Mouse (Mus musculus) mouse embryonic stem cell (cell line): ENCODE measurements around the gene Edem1.

ENCODE experiments used
- in situ Hi-C, 2 experiments: fragments of 300-500 bp; cut with MboI; formaldehyde crosslinking; loops; 1 replicate in 1 of 2; 3 replicates in 1 of 2; pipeline ENCODE4 v1.14.3; 2019 to 2020; ENCODE audit warnings: low sequenced_read_pairs in 2 of 2, low pct_unique_long_range_greater_than_20kb in 1 of 2, mixed read lengths in 1 of 2; ENCODE audit not compliant: unreplicated experiment in 1 of 2

The Edem1 gene

DNA sequence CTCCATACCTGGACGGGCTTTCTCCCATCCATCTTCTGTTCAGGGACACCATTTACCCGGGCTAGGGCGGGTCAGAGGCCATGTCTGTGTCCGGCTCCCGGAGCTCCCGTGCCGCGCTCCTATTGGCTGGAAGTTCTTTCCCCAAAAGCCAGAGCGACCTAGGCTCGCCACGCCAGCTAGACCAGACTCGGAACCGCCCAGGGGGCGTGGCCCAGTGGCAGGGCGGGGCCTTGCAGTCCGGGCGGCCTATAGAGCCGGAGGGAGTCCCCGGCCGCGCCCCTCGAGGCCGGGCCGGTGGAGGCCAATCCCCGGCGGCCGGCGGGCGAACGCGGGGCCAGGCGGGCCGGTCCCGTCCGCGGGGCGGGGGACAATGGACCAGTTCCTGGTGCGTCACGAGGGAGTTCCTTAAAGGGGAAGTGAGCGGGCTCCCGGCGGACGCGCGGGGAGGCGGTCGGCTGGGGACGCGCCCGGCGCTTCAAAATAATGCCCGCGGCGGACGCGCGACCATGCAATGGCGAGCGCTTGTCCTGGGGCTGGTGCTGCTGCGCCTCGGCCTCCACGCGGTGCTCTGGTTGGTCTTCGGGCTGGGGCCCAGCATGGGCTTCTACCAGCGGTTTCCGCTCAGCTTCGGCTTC is at the start of gene Edem1:
Gene Edem1, plus strand, starts transcription at position 408 of the 635 bp plus-strand sequence.
- in situ Hi-C loops, result no loop called here

DNA sequence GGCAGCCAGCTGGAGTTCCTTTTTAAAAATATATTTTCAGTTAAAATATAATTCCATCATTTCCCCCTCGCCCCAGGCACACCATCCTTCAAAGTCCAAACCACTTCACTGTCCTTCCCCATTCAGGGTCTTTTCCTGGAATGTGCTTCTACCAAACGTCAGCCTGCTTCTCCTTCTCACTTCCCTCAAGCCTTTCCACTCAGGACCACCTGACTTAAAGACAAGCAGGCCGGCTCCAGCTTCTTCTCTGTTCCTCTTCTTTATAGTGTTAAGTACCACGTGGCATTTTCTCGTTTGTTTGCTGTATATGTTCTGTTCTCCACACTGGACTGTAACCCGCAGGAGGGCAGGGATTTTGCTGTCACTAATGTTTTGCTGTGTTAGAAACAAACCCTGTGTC is 46.6 kb upstream of the Edem1 start:
- in situ Hi-C loops, result no loop called here

DNA sequence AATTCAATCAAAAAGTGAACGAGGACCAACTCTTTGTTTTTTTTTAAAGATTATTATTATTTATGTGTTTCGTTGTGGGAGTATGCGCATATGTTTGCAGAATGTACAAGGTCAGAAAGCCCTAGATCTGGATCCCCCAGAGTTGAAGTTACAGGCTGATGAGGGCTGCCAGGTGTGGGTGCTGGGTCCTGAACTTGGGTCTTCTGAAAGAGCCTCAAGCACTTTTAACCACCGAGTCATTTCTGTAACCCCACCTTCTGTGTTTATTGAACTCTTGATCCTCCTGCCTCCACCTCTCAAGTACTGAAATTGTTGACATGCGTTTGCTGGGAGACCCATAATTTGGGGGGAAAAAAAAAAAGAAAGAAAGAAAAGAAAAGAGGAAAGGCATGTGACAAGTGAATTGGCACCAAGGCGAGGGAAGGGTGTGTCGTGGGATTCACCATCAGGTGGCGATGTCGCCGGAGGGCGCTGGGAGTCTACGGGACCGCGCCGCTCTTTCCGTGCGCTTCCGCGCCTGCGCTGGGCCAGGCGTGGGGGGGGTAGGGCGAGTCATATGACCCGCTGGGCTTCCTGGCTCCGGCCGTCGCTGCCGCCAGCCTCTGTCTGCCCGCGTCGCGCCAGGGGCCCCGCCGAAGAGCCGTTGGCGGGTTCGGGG is 45.8 kb upstream of the Edem1 start, which contains the start of gene Arl8b:
Gene Arl8b, plus strand, starts transcription at position 574 of the 658 bp plus-strand sequence.
- in situ Hi-C loops, result no loop called here

DNA sequence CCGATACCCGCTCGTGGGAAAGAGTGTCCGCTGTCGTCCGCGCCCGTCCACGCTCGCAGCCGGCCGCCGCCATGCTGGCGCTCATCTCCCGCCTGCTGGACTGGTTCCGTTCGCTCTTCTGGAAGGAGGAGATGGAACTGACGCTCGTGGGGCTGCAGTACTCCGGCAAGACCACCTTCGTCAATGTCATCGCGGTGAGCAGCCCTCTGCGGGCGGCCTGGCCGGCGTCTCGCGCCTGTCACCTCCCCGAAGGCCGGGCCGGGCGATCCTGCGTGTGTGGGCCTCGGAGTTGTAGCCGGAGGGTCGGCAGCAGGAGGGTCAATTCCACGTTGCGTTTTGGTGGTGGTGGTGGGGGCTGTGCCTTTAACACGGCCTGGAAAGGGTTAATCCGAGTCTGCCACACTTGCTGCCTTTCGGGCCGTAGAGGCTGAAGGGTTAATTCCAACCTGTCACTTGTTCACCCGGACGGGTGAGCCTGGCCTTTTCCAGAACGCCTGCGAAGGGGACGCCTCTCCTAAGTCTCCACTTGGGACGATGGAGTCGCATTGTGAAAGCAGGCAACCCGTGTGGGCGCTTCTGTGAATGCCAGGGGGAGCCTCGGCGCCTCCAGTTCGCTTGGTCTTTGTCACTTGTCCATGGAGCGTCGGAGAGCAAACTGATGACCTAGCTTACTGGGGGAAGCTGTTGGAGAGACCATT is 45.1 kb upstream of the Edem1 start:
- in situ Hi-C loops, result no loop called here

DNA sequence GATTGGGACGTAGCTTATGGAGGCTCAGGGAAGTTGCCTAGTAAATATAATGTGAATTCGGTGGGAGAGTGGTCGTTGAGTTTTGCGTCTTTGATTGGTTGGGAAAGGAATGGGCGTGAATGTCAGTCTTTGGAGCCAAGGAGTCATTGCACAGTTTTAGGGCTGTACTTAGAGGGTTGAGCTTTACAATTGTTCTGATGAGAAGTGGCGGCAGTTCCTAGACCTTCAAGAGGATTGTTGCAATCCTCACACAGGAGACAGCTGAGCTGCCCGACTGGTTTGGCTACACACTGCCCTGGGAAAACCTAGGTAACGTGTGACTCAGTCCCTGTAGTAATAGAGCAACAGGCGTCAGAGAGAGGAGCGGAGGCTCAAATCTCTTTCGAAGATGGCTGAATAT is 44.4 kb upstream of the Edem1 start:
- in situ Hi-C loops, result no loop called here

DNA sequence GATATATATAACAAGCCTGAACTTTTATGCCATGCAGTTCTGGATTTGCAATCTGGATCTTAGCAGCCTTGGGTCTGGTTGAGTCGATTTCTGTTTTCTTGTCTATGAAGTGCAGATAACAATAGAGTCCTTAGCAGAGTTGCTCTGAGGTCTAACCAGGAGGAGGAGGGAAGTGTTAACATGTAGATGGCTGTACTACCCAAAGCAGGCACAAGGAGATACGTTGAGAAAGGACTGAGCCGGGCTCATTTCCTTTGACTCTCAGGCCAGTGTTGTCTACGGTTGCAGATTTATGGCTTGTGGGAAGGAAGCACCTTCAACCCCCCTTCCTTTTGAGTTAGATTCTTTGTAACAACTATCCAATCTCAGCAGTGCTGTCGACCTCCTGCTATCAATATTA is 43.6 kb upstream of the Edem1 start:
- in situ Hi-C loops, result no loop called here

DNA sequence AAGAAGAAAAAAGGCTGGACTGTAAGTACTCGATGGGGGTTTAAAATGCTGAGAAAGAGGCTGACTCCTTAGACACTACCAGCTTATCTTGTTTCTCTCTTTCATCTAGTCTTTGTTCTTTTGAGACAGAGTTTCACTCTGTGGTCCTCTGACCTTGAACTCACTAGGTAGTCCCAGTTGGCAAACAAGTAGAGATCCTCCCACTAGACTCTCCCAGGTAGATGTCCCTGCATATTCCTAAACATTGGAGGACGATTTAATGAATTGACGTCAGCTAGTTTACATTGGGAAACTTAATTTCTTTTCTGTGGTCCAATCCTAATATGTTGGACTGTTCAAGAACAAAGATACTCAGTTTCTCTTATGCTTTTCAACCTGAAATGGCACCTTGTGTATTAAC is 42.9 kb upstream of the Edem1 start:
- in situ Hi-C loops, result no loop called here

DNA sequence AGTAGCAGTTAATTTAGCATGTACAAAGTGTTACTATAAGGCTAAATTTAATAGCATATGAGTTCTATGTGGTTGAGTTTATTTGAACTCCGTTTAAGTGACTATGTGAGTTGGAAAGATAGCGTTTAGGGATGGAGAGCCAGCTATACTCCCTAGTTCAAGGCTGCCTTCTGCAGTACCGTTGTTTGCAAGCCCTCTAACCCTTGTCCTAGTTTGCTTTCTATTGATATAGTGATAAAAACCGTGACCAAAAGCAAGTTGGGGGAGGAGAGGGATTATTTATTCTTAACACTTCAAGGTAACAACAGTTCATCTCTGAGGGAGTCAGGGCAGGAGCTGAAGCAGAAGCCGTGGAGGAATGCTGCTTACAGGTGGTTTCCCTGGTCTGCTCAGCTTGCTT is 36.9 kb upstream of the Edem1 start:
- in situ Hi-C loops, result no loop called here

DNA sequence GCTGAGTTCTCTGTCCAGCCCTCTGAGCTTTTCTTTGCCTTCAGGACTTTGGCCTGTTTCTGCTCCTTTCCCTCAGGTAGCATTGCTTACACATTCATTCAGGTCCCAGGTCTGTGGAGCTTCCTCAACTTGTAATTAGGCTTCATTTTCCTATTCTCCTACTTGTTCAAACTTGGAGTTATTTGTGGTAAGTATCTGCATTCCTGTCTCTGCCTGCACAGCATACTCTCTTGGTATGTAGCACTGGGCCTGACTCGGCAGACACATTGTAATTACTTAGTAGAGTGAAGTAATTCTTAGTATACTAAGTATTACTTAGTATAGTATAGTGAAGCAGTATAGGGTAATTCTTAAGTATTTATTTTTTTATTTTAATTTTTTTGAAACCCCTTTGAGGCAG is 32.5 kb upstream of the Edem1 start:
- in situ Hi-C loops, result no loop called here

DNA sequence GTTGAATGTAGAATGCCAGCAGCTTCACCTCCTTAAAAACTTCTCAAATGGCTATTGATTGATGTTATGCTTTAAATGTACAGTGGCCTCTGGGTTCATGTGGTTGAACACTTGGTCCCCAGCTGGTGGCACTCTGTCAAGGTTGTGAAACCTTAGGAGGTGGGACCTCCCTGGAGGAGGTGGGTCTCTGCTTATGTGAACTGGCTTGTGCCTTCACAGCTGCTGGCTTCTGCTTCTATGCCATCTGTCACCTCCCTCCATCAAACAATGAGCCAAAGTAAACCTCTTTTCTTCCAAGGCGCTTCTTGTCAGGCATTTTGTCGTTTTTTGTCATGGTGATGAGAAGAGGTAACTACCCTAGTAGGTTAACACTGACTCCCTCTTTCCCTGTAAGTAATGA is 31.7 kb upstream of the Edem1 start:
- in situ Hi-C loops, result no loop called here

DNA sequence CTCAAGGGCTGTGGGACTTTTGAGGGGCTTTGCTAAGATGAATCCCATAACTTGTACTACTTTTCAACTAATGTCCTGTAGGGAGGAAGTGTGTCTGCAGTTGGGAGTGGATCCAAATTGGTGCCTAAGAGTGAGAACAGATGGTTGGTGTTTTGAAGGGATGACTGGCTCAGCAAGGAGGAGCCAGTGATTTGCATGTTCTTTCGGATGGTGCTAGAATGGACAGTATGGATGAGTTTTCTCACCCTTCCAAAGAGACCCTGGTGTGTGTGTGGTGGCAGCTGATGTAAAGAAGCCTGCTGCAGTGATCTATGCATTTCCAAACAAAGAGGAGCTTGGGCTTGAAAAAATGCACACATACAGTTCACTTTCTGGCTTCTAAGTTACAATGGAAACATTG is 23.2 kb upstream of the Edem1 start:
- in situ Hi-C loops, result no loop called here

DNA sequence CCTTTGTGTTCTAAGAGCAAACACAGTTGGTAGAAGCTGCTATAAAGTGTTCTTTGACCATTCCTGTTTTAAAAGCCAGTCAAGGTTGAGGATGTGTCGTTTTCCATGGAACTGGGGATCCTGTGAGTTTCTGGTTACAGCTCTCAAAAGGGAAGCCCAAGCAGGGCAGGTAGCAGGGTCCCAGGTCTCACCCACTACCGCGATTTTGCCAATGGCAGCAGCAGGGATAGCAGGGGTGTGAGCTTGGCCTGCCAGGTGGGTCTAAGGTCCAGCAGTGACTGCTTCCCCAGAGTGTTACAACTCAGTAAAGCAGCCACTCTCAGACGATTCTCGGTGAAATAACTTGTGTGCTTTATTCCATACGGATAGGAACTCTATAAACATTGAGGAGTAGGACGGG is 22.6 kb upstream of the Edem1 start:
- in situ Hi-C loops, result no loop called here

DNA sequence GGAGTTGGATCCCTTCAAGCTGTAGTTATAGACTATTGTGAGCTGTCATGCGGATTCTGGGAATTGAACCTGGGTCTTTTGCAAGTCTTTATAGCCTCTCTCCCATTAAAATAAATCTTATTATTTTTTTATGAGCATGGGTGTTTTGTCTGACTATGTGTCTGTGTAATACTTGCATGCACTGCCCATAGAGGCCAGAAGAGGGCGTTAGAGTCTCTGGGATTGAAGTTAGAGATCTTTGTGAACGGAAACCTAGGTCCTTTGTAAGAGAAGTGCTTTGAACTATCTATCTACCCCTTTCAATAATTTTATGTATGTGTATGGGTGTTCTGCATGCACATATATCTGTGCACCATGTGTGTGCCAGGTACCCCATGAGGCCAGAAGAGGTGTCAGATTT is 21.0 kb upstream of the Edem1 start:
- in situ Hi-C loops, result no loop called here

DNA sequence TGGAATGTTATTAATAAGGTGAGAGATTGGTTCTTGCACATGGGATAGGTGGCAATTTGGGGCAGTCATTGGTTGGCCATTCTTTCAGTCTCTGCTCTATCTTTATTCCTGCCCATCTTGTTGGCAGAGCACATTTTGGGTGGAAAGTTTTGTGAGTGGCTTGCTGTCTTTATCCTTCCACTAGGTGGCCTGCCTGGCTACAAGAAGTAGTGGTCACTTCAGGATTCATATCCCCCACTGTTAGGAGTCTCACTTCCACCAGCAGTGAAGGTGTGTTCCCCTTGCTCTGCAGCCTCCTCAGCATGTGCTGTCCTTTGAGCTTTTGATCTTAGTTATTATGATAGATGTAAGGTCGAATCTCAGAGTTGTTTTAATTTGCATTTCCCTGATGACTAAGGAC is 19.7 kb upstream of the Edem1 start:
- in situ Hi-C loops, result no loop called here

DNA sequence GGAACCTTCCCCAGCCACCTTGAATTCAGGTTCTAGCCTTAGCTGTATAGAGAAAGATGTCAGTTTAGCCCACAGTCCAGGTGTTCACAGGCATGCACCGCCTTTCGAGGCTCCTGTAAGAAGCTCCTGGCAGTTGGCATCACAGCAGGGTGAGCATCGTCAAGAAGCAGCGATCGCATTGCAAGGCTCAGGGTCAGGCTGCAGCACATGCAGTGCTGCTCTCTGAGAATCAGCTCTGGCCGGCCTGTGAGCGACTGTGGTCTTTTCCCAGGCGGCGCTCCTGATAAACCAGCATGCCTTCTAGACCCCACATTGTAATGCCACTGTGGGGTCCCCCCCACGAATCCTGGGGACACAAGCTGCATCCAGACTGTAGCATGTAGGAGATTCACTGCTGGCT is 18.2 kb upstream of the Edem1 start:
- in situ Hi-C loops, result no loop called here

DNA sequence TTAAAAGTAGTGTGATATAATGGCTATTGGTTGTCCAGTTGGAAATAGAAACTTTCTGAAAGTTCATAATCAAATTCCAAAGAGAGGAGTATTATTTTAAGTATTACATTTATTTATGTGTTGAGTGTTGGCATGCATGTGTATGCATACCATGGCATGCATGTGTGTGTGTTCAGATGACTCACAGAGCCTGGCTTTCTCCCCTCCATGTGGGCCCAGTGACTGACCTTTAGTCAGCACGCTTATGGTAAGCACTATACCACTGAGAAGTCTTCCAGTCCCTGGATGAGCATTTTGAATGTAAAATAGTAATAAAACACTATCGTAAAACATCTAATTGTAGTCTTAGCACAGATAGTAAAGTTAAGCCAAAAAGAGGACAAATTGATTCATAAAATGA is 16.3 kb upstream of the Edem1 start:
- in situ Hi-C loops, result no loop called here

DNA sequence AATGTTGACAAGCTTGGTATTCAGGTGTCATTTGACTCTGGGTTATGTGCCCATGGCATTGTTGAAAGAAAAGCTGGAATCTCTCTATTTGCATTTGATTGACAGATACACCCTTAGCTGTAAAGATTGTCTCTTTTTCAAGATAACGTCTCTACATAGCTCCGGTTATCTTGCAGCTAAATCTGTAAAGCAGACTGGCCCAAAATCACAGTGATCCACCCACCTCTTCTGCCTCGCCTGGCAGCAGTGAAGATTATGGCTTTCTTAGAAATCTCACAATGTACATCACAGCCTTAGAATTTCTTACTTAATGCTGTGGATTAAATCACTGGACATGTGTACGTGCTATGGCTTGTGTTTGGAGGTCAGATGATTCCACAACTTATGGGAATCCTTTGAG is 10.9 kb upstream of the Edem1 start:
- in situ Hi-C loops, result no loop called here

DNA sequence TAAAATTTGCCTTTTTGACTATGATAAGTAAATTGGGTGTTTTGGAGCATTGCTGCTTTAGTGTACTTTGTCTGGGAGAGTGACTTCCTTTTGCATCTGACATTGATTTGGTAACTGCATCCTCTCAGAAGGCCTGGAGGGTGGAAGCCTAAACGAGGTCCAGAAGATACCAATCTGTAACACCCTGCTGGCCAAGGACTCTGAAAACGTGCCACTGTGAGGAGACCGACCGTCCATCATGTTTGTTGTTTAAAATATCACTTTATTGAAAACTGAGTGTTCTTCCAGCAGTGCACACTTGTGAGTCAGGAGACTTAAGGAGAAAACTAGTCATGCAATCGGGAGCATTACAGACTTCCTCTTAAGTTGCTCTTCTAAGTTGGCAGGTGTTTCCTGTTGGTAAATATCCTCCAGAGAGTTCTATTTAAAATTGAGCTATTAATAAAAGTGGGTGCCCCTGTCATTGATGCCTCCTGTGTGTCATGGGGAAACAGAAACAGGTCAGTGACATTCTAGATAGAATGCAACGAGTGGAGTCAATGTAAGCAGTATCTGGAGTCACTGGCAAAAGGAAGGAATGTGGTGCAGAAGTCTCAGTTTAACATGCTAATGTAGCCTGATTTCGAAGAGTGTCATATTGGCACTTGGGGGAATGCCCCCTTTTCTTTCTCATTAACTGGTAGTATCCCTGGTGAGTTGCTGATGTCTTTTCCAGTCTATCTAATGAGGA is 3.5 kb upstream of the Edem1 start:
- in situ Hi-C loops, result no loop called here

DNA sequence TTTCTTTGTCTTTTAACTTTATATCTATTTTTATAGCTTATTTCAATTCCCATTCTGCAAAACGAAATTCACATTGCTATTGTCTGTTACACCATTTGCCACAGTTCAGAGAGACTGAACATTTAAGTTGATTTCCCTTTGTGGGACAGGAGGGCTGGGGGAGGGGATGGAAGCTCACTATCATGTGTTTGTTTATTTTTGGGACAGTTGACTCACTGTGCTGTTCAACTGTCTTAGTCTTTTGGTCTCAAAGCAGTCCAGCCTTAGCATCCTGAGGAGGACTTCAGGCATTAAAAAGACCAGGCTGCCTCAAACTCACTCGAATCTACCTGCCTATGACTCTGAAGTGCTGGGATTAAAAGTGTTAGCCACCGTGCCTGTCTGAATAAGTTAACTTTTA is 2.4 kb upstream of the Edem1 start:
- in situ Hi-C loops, result no loop called here
